Mouse (Mus musculus): ENCODE measurements around the gene Nudt8. TPM values are rescaled to one million over a fixed set of nuclear protein-coding genes. Genes with fewer than 3 reads are reported as not detected.

The Nudt8 gene
- total and polyA plus RNA-seq, 3 experiments, result 24.7 to 40.2 (median 36.3) TPM

GRCm38 (mm10) chr19:3980917-3981316, 19.5 kb upstream of the Nudt8 start:
- DNase-seq (ENCODE audit: extremely low read depth), result no peak
- Histone ChIP-seq H3K9me3 (replicated peaks; ENCODE audit: low read length) (no peaks in the 10 kb centered on the region), H3K4me2 (ENCODE audit: insufficient read depth, low read depth, poor library complexity, severe bottlenecking) (no peak overlapping the region), H3K79me2 (replicated peaks; ENCODE audit: control insufficient read depth, extremely low read depth, insufficient read depth, poor library complexity, severe bottlenecking) (no peaks in the 10 kb centered on the region), H3K4me3 (replicated peaks in 1 of 3; ENCODE audit: low read depth in 2 of 3, low read length in 2 of 3, poor library complexity in 1 of 3) (no peak overlapping the region), H3K27me3 (replicated peaks) (peaks cover 31% of the 10 kb centered on the region), H3K36me3 (replicated peaks in 1 of 2; ENCODE audit: control insufficient read depth in 1 of 2, insufficient read depth in 1 of 2, low read length in 1 of 2) (no peaks in the 10 kb centered on the region), H3K4me1 (ENCODE audit: control insufficient read depth in 1 of 2, insufficient read depth in 2 of 2) (peaks cover 2 to 18% of the 10 kb centered on the region in 2 experiments; a peak in 3 of 4 replicates), H3K9ac (ENCODE audit: insufficient read depth, low read depth) (no peak overlapping the region), H3K27ac (ENCODE audit: insufficient read depth, low read depth) (no peak overlapping the region)
- TF ChIP-seq MEF2A (IDR thresholded peaks at IDR 0.05; ENCODE audit: borderline replicate concordance, low read depth, low read length) (no peak), ELF1 (IDR thresholded peaks at IDR 0.05; ENCODE audit: low read depth, low read length) (no peak), UBTF (IDR thresholded peaks at IDR 0.05; ENCODE audit: low read depth, low read length) (no peak)
- in situ Hi-C loops (cut with MboI; ENCODE audit: low pct_ligation_motif_present, low pct_unique_long_range_greater_than_20kb, low sequenced_read_pairs) (no loop called here), dilution Hi-C loops (cut with MboI; ENCODE audit: extremely low pct_ligation_motif_present, extremely low pct_unique_long_range_greater_than_20kb, low sequenced_read_pairs) (no loop called here)

GRCm38 (mm10) chr19:3983527-3984200, 16.7 kb upstream of the Nudt8 start:
- H3K27me3 ChIP-seq (replicated peaks), result peaks cover 37% of the 10 kb centered on the region
- no peaks in the 10 kb centered on the region for H3K79me2 ChIP-seq (replicated peaks; ENCODE audit: control insufficient read depth, extremely low read depth, insufficient read depth, poor library complexity, severe bottlenecking)
- peaks cover 0 to 18% of the 10 kb centered on the region in 2 experiments; a peak in 2 of 4 replicates for H3K4me1 ChIP-seq (ENCODE audit: control insufficient read depth in 1 of 2, insufficient read depth in 2 of 2)
- no peak overlapping the region for H3K9ac ChIP-seq (ENCODE audit: insufficient read depth, low read depth)
- no peak overlapping the region for H3K4me2 ChIP-seq (ENCODE audit: insufficient read depth, low read depth, poor library complexity, severe bottlenecking)
- no peak overlapping the region for H3K4me3 ChIP-seq (replicated peaks in 1 of 3; ENCODE audit: low read depth in 2 of 3, low read length in 2 of 3, poor library complexity in 1 of 3)
- dilution Hi-C loops (cut with MboI; ENCODE audit: extremely low pct_ligation_motif_present, extremely low pct_unique_long_range_greater_than_20kb, low sequenced_read_pairs), result no loop called here
- H3K36me3 ChIP-seq (replicated peaks in 1 of 2; ENCODE audit: control insufficient read depth in 1 of 2, insufficient read depth in 1 of 2, low read length in 1 of 2), result no peaks in the 10 kb centered on the region
- TF ChIP-seq MYC (IDR thresholded peaks at IDR 0.05; ENCODE audit: low read depth, low read length), result no peak
- no peak for TF ChIP-seq ELF1 (IDR thresholded peaks at IDR 0.05; ENCODE audit: low read depth, low read length)
- H3K9me3 ChIP-seq (replicated peaks; ENCODE audit: low read length), result peaks cover 4% of the 10 kb centered on the region
- in situ Hi-C loops (cut with MboI; ENCODE audit: low pct_ligation_motif_present, low pct_unique_long_range_greater_than_20kb, low sequenced_read_pairs), result no loop called here
- no peak overlapping the region for H3K27ac ChIP-seq (ENCODE audit: insufficient read depth, low read depth)
- no peak for DNase-seq (ENCODE audit: extremely low read depth)

GRCm38 (mm10) chr19:3985261-3985681, 15.1 kb upstream of the Nudt8 start:
- TF ChIP-seq MYC (IDR thresholded peaks at IDR 0.05; ENCODE audit: low read depth, low read length) (no peak), TBP (conservative IDR thresholded peaks at IDR 0.05; ENCODE audit: low read depth, low read length) (no peak), SIN3A (IDR thresholded peaks at IDR 0.05; ENCODE audit: low read length) (no peak), USF2 (conservative IDR thresholded peaks at IDR 0.05; ENCODE audit: low read depth, low read length) (no peak), GABPA (IDR thresholded peaks at IDR 0.05; ENCODE audit: insufficient replicate concordance, low read depth, low read length) (no peak), NELFE (IDR thresholded peaks at IDR 0.05; ENCODE audit: low read depth, low read length) (no peak), ZC3H11A (IDR thresholded peaks at IDR 0.05; ENCODE audit: low read depth, low read length) (no peak), CHD1 (IDR thresholded peaks at IDR 0.05; ENCODE audit: low read depth, low read length) (no peak), KAT2A (IDR thresholded peaks at IDR 0.05; ENCODE audit: insufficient replicate concordance, low read length) (no peak), HCFC1 (IDR thresholded peaks at IDR 0.05; ENCODE audit: low read depth, low read length) (no peak), E2F4 (IDR thresholded peaks at IDR 0.05; ENCODE audit: insufficient replicate concordance, low read depth, low read length) (no peak), IRF4 (IDR thresholded peaks at IDR 0.05; ENCODE audit: low read depth, low read length) (no peak), MAX (IDR thresholded peaks at IDR 0.05; ENCODE audit: low read length) (no peak), MAFK (IDR thresholded peaks at IDR 0.05; ENCODE audit: insufficient replicate concordance, low read length) (no peak), BHLHE40 (IDR thresholded peaks at IDR 0.05; ENCODE audit: low read depth, low read length) (no peak), RAD21 (IDR thresholded peaks at IDR 0.05; ENCODE audit: low read depth, low read length) (no peak)
- no peak for DNase-seq (ENCODE audit: extremely low read depth)
- dilution Hi-C loops (cut with MboI; ENCODE audit: extremely low pct_ligation_motif_present, extremely low pct_unique_long_range_greater_than_20kb, low sequenced_read_pairs), result no loop called here

More at GRCm38 (mm10) chr19:3985261-3985681, 15.1 kb upstream of the Nudt8 start:
- no peak overlapping the region for H3K4me3 ChIP-seq (replicated peaks in 1 of 3; ENCODE audit: low read depth in 2 of 3, low read length in 2 of 3, poor library complexity in 1 of 3)
- H3K79me2 ChIP-seq (replicated peaks; ENCODE audit: control insufficient read depth, extremely low read depth, insufficient read depth, poor library complexity, severe bottlenecking), result no peaks in the 10 kb centered on the region
- H3K4me1 ChIP-seq (ENCODE audit: control insufficient read depth in 1 of 2, insufficient read depth in 2 of 2), result peaks cover 0 to 15% of the 10 kb centered on the region in 2 experiments; a peak in 2 of 4 replicates
- no peak overlapping the region for H3K4me2 ChIP-seq (ENCODE audit: insufficient read depth, low read depth, poor library complexity, severe bottlenecking)
- peaks cover 37% of the 10 kb centered on the region for H3K27me3 ChIP-seq (replicated peaks)
- no peaks in the 10 kb centered on the region for H3K36me3 ChIP-seq (replicated peaks in 1 of 2; ENCODE audit: control insufficient read depth in 1 of 2, insufficient read depth in 1 of 2, low read length in 1 of 2)
- peaks cover 7% of the 10 kb centered on the region for H3K9me3 ChIP-seq (replicated peaks; ENCODE audit: low read length)
- no peak overlapping the region for H3K9ac ChIP-seq (ENCODE audit: insufficient read depth, low read depth)
- in situ Hi-C loops (cut with MboI; ENCODE audit: low pct_ligation_motif_present, low pct_unique_long_range_greater_than_20kb, low sequenced_read_pairs), result no loop called here
- no peak overlapping the region for H3K27ac ChIP-seq (ENCODE audit: insufficient read depth, low read depth)

All from CH12.LX (cell line).